Mouse (Mus musculus): ENCODE measurements around the gene Timm17a.

DNA sequence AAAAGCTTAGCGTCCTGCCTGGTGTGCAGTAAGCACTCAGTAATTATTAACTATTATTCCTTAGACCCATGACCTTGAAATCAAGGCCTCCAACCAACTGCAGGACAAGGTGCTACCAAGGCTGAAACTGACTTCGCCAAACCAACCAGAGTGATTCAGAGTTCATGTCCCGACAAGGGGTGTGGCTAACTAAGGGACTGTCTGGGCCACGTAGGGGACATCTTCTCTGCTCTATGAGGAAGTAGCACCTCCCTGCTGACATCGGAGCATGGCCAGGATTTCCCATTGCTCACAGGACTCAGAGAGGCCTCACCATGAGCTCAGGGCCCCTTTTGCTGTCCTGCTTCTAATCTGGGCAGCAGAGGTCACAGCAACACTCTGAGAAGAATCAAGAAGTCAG lies 47.7 kb downstream of the Timm17a start:
- no peak for TF ChIP-seq CTCF (IDR thresholded peaks at IDR 0.05; ENCODE audit: borderline replicate concordance, insufficient read depth, low read depth, low read length)
- no peak for TF ChIP-seq POLR2A (IDR thresholded peaks at IDR 0.05; ENCODE audit: borderline replicate concordance, insufficient read depth, low read length)

All from cerebellum, adult 2 months (tissue).